Mouse (Mus musculus) ES-E14 (cell line): ENCODE data around the gene Polr1c.

Experiments
- CHD2 ChIP-seq: IDR thresholded peaks from 2 replicates; pipeline ENCODE4 v1.6.1; 2014; ENCODE audit warnings: mild to moderate bottlenecking, low read depth, low read length, inconsistent platforms
- MAFK ChIP-seq: IDR thresholded peaks from 2 replicates; pipeline ENCODE4 v1.6.1; 2014; ENCODE audit warnings: mild to moderate bottlenecking, low read depth, low read length, inconsistent platforms; ENCODE audit not compliant: insufficient read depth
- ZNF384 ChIP-seq: IDR thresholded peaks from 2 replicates; pipeline ENCODE4 v1.6.1; 2012; ENCODE audit warnings: low read depth, low read length, inconsistent platforms

DNA sequence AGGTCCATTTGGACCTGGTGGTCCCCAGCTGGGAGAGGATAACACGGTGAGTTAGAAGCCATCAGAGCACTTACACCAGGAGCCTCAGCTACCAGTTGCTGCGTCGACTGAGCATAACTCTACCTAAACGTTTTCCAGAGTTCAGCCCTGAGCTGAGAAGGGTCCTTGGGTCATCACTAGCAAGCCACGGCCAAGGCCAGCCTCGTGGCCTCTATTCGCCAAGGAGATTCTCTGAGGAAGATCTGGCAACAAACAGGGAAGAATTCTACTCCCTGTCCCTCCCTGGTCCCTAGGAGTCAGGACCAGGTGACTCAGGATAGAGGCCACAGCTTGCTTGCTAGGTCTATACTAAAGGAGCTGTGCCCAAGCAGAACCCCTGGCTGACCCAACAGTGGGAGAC lies 19.7 kb upstream of the Polr1c start:
- TF ChIP-seq CHD2, result no peak
- TF ChIP-seq MAFK, result no peak
- TF ChIP-seq ZNF384, result no peak
